Mouse (Mus musculus): ENCODE data around the gene Fgf14. TPM values are rescaled to one million over a fixed set of nuclear protein-coding genes. Genes with fewer than 3 reads are reported as not detected.
"Not testable (repeated sequence)": the region's sequence is repeated elsewhere in the genome, so short reads cannot be mapped to it uniquely, and the experiment has no call there.

The Fgf14 gene
- total RNA-seq, 2 experiments from 2014 or later = 53.0 to 57.3 TPM

DNA sequence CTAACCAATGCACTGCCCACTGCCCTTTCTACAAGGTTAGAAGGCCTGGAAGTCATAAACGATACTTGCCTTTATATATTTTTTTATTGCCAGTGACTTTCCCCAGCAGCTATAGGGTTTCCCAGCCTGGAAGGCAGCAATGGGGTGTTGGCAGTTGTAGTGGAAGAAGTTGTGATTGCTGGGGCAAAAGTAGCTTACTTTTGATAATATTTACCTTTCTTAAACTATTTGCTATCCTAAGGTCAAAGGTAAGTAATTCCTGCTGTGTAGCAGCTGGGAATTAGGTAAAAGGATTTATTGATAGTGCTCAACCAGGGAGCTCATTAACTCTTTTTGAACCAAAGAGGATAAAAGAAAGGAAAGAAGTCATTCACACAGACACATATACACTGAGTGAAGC, 164.9 kb downstream of the Fgf14 start:
- no peak for DNase-seq (ENCODE audit: low spot score in 2 of 2)
- intact Hi-C loops (cut with DNase I) = no loop called here

DNA sequence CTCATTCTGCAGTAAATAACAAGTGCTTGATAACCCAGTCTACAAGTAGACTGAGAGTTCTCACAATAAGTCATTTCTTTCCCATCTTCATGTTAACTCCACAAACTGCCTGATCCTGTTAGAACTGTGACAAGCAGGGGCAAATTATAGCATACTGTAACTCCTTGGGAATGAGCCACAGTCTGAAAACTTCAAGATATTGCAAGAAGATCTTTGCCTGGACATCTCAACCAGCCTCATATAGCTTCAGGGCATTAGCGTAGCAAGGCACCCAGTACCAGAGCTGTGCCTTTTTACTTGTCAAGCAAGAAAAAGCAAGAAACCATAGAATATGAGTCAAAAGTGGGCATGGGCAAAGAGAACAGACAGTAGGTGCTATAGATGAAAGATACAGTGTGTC, 188.0 kb downstream of the Fgf14 start:
- DNase-seq (ENCODE audit: low spot score in 2 of 2) = no peak

DNA sequence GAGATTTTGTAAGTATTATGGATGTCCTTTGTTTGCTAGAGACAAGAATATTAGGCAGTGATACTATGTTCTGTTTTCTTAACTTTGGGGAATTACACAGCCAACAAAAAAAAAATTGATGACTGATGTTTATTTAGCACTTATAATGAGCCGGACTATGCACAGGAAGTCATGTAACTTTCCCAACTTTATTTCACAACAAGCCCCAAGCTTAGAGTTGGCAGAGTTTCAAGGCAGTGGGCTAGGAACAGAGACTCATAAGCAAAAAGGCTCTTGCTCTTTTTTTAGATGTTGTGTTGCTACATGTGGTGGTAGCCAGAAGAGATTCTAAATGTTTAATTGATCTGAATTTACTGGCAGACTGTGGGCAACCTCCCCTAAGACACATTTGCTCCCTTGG, 191.7 kb downstream of the Fgf14 start:
- intact Hi-C loops (cut with DNase I) = no loop called here
- DNase-seq (ENCODE audit: low spot score in 2 of 2) = no peak

More for the DNA sequence above, 188.0 kb downstream of the Fgf14 start:
- intact Hi-C loops (cut with DNase I) = no loop called here

DNA sequence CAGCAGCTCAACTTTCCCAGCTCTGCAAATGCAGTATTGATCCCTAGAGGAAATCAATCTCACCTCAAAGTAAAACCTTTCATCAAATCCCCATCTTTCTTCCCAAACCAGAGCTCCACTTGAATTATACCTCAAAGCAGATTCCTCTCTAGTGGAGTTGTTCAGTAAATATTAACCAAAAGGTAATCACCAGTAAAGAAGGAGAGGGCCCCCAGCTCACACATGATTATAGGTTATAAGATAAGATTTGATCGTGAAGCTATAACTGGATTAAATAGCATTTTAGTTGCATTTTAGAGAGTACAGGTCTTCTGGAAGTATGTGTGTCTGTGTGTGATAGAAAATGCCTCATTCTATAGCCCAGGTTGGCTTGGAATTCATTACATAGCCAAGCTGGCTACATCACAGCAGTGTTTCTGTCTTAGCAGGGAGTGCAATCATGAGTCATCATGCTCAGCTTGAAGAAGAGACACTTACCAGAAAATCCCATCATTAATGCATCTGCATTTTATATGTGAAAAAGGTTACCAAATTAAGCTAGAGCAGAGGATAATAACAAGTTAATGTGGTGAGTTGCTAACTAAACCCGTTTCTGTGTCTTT, 202.8 kb downstream of the Fgf14 start:
- intact Hi-C loops (cut with DNase I) = no loop called here
- DNase-seq (ENCODE audit: low spot score in 2 of 2) = no peak

DNA sequence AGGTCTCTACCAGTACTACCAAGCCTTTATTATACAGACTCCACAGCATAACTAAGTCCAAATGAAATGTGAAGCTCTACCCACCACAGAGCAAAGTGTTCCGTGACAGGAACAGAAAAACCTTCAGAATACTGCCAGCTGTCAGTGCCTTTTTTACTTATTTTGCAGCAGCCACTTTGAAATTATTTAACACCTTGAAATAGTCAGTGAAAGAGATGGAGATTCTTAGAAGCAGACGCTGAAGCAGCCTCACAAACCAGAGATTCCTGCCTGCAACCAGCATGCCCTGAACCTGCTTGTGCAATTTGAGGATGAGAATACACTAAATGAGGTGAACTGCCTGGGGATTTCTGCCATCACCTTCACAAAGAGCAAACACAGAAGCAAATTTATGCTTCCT, 206.0 kb downstream of the Fgf14 start:
- DNase-seq (ENCODE audit: low spot score in 2 of 2) = no peak
- intact Hi-C loops (cut with DNase I) = no loop called here

- intact Hi-C loops (cut with DNase I) = no loop called here
Observed at GRCm38 (mm10) chr14:124455120-124455519, 221.8 kb downstream of the Fgf14 start.

DNA sequence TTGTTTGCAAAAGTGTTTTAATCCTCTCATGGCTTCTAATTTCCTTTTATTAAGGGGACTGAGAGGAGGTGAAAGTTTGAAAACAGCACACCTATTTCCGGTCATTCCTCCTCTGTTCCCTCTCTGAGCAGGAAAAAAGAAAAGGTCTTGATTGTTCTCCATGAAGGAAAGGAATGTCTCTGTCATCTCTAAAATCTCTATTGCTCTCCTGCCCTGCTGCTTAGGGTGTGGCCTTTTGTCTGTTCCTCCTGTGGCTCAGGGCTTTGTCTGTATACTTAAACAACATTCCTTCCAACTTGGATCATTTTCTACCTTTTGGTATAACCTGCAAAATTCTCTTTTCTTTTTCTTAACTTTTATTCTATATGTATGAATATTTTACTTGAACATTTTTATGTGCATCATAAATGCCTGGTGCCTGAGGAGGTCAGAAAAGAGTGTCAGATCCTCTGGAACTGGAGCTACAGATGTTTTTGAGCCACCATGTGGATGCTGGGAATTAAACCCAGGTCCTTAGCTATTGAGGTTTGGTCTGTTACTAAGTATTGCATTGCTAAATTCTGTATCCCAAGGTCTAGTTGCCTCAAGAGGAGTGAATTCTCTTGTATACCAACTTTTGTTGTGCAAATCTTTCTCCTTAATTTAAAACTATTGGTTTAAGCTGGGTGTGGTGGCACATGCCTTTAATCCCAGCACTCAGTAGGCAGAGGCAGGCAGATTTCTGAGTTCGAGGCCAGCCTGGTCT, 230.7 kb downstream of the Fgf14 start:
- intact Hi-C loops (cut with DNase I) = no loop called here

More at GRCm38 (mm10) chr14:124455120-124455519, 221.8 kb downstream of the Fgf14 start:
- DNase-seq (ENCODE audit: low spot score in 2 of 2) = no peak

GRCm38 (mm10) chr14:124444831-124445230, 232.1 kb downstream of the Fgf14 start:
- intact Hi-C loops (cut with DNase I) = no loop called here
- DNase-seq (ENCODE audit: low spot score in 2 of 2) = no peak

More for the DNA sequence above, 230.7 kb downstream of the Fgf14 start:
- no peak for DNase-seq (ENCODE audit: low spot score in 2 of 2)

GRCm38 (mm10) chr14:124439298-124439697, 237.6 kb downstream of the Fgf14 start:
- intact Hi-C loops (cut with DNase I); DNase-seq (ENCODE audit: low spot score in 2 of 2): not testable (repeated sequence)

- DNase-seq (ENCODE audit: low spot score in 2 of 2) = no peak
- intact Hi-C loops (cut with DNase I) = loop anchor here (5.0 to 10.0 kb wide), 2 partner anchors 263 to 330 kb away; partner anchors contain the start of gene Fgf14
Observed at GRCm38 (mm10) chr14:124411890-124412289, 265.0 kb downstream of the Fgf14 start.

DNA sequence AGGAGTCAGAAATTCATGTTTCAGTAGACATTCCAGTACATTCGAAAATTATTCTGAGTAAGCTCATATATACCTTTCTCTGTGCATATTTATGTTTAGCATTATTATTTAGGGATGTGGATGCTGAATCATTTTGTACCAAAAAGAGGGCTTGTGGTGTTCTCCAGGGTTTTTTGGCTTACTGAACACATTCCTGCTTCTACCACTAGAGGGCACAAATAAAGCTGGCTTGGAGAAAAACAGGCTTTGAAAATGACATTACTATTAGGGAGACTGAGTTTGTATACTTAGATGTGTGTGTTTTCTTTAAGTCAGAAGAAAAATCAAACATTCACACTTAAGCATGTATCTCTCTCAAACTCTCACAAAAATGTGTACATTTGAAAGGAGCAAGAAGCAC, 266.0 kb downstream of the Fgf14 start:
- no peak for DNase-seq (ENCODE audit: low spot score in 2 of 2)
- intact Hi-C loops (cut with DNase I) = loop anchor here (5.0 to 10.0 kb wide), 2 partner anchors 264 to 331 kb away; partner anchors contain the start of gene Fgf14

- intact Hi-C loops (cut with DNase I) = no loop called here
- no peak for DNase-seq (ENCODE audit: low spot score in 2 of 2)
Observed at GRCm38 (mm10) chr14:124328391-124328790, 348.5 kb downstream of the Fgf14 start.

GRCm38 (mm10) chr14:124319017-124319718, 357.8 kb downstream of the Fgf14 start:
- intact Hi-C loops (cut with DNase I) = no loop called here
- DNase-seq (ENCODE audit: low spot score in 2 of 2) = no peak

- intact Hi-C loops (cut with DNase I) = no loop called here
- DNase-seq (ENCODE audit: low spot score in 2 of 2) = no peak
Observed at GRCm38 (mm10) chr14:124315513-124315912, 361.4 kb downstream of the Fgf14 start.

DNA sequence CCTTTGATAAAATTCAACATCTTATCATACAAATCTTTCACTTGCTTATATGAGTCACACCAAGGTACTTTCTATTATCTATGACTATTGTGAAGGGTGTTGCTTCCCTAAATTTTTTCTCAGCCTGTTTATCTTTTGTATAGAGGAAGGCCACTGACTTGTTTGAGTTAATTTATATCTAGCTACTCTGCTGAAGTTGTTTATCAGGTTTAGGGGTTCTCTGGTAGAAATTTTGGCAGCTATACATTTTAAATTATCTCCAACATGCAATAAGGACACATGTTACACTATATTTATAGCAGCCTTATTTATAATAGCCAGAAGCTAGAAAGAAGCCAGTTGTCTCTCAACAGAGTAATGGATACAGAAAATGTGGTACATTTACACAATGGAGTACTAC, 389.9 kb downstream of the Fgf14 start:
- intact Hi-C loops (cut with DNase I) = no loop called here
- no peak for DNase-seq (ENCODE audit: low spot score in 2 of 2)

DNA sequence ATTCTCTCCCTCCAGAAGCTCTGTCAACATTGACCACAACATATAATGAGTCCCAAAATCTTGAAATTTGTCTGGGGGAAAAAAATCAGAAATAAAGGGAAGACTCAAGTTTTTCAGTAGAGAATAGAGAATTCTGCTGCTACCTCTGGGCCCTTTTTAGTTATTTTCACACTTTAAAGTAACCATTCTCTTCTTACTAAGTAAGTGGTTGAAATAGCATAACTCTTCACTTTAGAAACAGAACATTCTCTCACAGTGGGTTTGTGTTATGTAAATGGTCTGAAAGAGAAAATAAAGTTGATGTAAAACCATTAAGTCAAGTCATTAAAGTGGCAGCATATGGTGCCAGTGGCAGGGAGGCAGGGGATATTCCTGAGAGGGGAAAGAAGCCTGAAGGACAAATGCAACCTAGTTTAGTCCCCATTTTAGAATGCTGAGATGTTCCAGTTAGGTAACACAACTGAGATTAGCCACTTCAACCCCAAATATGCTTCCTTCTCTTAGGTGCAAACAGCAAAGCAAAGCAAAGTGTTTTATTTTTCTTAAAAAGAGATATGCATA, 398.5 kb downstream of the Fgf14 start:
- intact Hi-C loops (cut with DNase I) = no loop called here
- DNase-seq (ENCODE audit: low spot score in 2 of 2) = no peak

DNA sequence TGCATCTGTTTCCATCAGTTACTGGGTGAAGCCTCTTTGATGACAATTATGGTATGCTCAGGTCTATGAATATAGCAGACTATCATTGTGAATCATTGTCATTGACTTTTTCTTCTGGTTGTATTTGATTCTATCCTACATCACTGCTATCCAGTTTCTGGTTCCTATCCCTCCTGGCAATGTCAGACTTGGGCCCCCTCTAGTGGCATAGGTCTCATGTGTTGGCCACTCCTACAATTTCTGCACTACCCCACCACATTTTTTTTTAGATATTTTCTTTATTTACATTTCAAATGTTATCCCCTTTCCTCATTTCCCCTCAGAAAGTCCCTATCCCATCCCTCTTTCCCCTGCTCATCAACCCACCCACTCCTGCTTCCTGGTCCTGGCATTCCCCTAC, 409.9 kb downstream of the Fgf14 start:
- intact Hi-C loops (cut with DNase I) = no loop called here
- DNase-seq (ENCODE audit: low spot score in 2 of 2) = no peak

DNA sequence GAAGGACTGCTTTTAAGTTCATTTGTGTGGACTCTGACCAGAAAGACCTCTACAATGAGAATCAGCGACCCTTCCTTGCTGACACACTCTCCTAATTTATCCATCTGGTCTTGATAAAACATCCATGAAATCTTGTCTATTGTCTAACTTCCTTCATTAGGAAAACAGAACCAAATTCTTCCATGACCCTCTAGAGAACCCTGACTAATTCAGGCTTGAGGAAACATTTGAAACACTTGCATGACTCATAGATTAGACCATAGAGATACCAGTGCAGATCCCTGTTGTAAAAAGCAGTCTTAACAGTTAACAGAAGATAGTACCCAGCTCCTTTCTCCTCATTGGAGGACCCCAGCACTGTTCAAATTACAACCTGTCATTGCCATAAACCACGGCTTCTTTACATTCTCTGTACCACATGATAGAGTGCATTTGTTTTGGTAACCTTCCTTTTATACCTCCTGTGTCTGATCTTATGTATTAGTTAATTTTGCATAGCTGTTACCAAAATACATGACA, 412.3 kb downstream of the Fgf14 start:
- no peak for DNase-seq (ENCODE audit: low spot score in 2 of 2)

GRCm38 (mm10) chr14:124263199-124263598, 413.7 kb downstream of the Fgf14 start:
- no peak for DNase-seq (ENCODE audit: low spot score in 2 of 2)
- intact Hi-C loops (cut with DNase I) = no loop called here

More for the DNA sequence above, 412.3 kb downstream of the Fgf14 start:
- intact Hi-C loops (cut with DNase I) = no loop called here

DNA sequence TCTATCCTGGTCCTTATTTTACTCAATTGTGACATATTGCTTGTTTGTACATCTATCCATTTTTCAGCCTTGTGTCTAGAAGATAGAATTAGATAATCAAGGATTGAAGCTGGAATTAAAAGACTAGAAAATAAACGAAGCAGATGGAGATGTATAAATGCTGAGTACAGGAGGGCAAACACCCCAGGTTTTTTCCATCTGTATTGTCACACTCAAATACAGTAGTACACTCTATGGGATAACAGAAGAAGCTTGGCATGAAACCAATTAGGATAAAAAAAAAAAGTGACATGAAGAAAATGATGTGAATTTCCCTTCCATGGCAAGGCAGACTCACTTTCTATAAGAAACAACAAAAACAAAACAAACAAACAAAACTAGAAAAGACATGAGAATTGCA, 429.4 kb downstream of the Fgf14 start:
- intact Hi-C loops (cut with DNase I) = no loop called here
- DNase-seq (ENCODE audit: low spot score in 2 of 2) = no peak
